Mouse (Mus musculus) adrenal gland, adult 2 months (tissue): Measurements from ENCODE around the gene Plcd1. TPM values are rescaled to one million over a fixed set of nuclear protein-coding genes. Genes with fewer than 3 reads are reported as not detected.

Source experiments
- DNase-seq: peaks from one replicate; pipeline ENCODE4 v3.0.0; 2021
- microRNA-seq, 2 experiments: library from miRNA; unstranded; fragments of <30 nt; microRNA quantifications; one replicate each; pipeline ENCODE4 v1.2.0; 2021
- polyA plus RNA-seq: library from polyadenylated mRNA; depleted of rRNA; stranded (reverse); fragments of >200 nt; gene quantifications from 2 replicates; pipeline ENCODE4 v1.2.3, GENCODE M21; 2012; rRNA removed
- total RNA-seq, 2 experiments: library from RNA; stranded (reverse); gene quantifications; 2 replicates each; pipeline ENCODE4 v1.2.3; 2021

Gene Plcd1
- total and polyA plus RNA-seq, 3 experiments = 4.8 to 20.7 (median 16.6) TPM

DNA sequence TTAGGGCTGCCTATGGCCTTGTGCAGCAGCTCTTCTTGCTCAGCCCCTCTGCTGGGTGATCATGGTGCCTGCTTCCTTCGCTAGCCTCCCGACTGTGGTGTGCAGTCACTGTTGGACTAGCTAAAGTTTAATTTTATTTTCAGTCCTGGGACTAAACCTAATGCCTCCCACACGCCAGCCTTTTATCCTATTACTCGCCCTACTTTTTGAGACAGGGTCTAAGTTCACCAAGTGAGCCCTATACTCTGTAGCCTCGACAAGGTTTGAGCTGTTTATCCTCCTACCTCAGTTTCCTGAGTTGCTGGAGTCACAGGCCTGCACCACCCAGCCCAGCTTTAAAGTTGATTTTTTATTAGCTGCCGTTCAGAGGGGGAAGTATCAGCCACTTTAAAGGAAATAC is 68.0 kb downstream of the Plcd1 start:
- no peak for DNase-seq

DNA sequence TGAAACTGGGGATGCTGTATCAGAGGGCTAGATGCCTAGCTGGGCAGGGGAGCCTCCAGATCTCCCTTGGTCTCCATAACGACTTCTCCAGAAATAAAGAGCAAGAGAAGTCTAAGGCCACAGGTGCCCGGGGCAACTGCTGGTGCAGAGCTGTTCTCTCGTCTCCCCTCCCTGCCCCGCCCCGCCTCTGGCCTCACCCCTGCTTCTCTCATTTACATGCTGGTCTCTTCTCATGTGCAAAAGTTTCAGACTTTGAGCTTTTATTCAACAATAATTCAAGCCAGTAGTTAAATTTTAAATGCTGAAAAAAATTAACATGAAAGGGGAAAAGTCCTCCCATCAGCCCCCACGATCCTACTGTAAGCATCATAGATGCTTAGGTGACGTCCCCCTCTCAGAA is 71.6 kb downstream of the Plcd1 start:
- no peak for DNase-seq

Small RNAs within 50 kb of the gene (microRNA-seq; reads per million reads assigned to microRNA genes)
- gene Mir26a-1 = 4.6 to 9.9 reads per million in 2 experiments

Other genes with a start within 250 kb of the Plcd1 start
- gene Ctdspl, start 167.0 kb downstream of the Plcd1 start, total RNA-seq = 10 to 100 TPM; 28.0 to 33.1 TPM
- 19.8 and 21.0 TPM in 2 replicates for gene Ctdspl, start 167.0 kb downstream of the Plcd1 start, polyA plus RNA-seq
- 1 to 10 TPM; 1.5 to 2.0 TPM for gene Vill, start 40.7 kb downstream of the Plcd1 start, total RNA-seq
- gene Vill, start 40.7 kb downstream of the Plcd1 start, polyA plus RNA-seq = 3.4 and 4.2 TPM in 2 replicates
- 1 to 10 TPM; 2.0 to 2.2 TPM for gene Dlec1, start 9.0 kb upstream of the Plcd1 start, total RNA-seq
- 1.1 and 1.5 TPM in 2 replicates for gene Dlec1, start 9.0 kb upstream of the Plcd1 start, polyA plus RNA-seq
- gene Acaa1b, start 63.6 kb upstream of the Plcd1 start, total RNA-seq = 10 to 100 TPM in 1 of 2 experiments, 1 to 10 TPM in 1; 9.6 to 15.9 TPM
- 30.9 and 48.8 TPM in 2 replicates for gene Acaa1b, start 63.6 kb upstream of the Plcd1 start, polyA plus RNA-seq
- gene Gm47289, start 65.7 kb upstream of the Plcd1 start, total RNA-seq = not detected
- not detected in 2 replicates for gene Gm47289, start 65.7 kb upstream of the Plcd1 start, polyA plus RNA-seq
- not detected for gene Slc22a13, start 115.6 kb upstream of the Plcd1 start, total RNA-seq
- 0.06 TPM in 1 of 2 replicates, not detected in the other for gene Slc22a13, start 115.6 kb upstream of the Plcd1 start, polyA plus RNA-seq
- 10 to 100 TPM; 32.7 to 33.1 TPM for gene Oxsr1, start 228.9 kb upstream of the Plcd1 start, total RNA-seq
- 7.2 and 8.2 TPM in 2 replicates for gene Oxsr1, start 228.9 kb upstream of the Plcd1 start, polyA plus RNA-seq
- gene Acaa1a, start 246.2 kb upstream of the Plcd1 start, total RNA-seq = 100 to 1,000 TPM in 1 of 2 experiments, 10 to 100 TPM in 1; 79.6 to 121 TPM
- gene Acaa1a, start 246.2 kb upstream of the Plcd1 start, polyA plus RNA-seq = 607 and 681 TPM in 2 replicates
- gene Myd88, start 247.9 kb upstream of the Plcd1 start, total RNA-seq = 10 to 100 TPM; 26.9 to 34.5 TPM
- gene Myd88, start 247.9 kb upstream of the Plcd1 start, polyA plus RNA-seq = 18.5 and 19.7 TPM in 2 replicates